Mouse (Mus musculus) neural tube, embryonic 12.5 days (tissue): ENCODE measurements around the gene Fam222a. TPM values are rescaled to one million over a fixed set of nuclear protein-coding genes. Genes with fewer than 3 reads are reported as not detected.

Source experiments
- ATAC-seq: fragments of 200-750 bp; cut with Nextera tagmentation; 2 replicates; pipeline ENCODE4 v1.8.0; 2017; ENCODE audit warnings: low read depth, mild to moderate bottlenecking, moderate TSS enrichment, moderate library complexity; ENCODE audit not compliant: low FRiP score
- H3K27ac ChIP-seq: fragments of 300-500 bp; sonication (generic); 2 replicates; pipeline ENCODE4 v1.5.1; 2016
- H3K27me3 ChIP-seq: fragments of 300-500 bp; sonication (generic); replicated peaks from 2 replicates; pipeline ENCODE4 v1.6.1; 2016; ENCODE audit warnings: mild to moderate bottlenecking
- H3K36me3 ChIP-seq: fragments of 300-500 bp; sonication (generic); 2 replicates; pipeline ENCODE4 v1.6.1; 2016; ENCODE audit warnings: mild to moderate bottlenecking
- H3K4me1 ChIP-seq: fragments of 300-500 bp; sonication (generic); 2 replicates; pipeline ENCODE4 v1.6.1; 2016
- H3K4me2 ChIP-seq: fragments of 300-500 bp; sonication (generic); replicated peaks from 2 replicates; pipeline ENCODE4 v1.6.1; 2016; ENCODE audit warnings: mild to moderate bottlenecking
- H3K4me3 ChIP-seq: fragments of 300-500 bp; sonication (generic); 2 replicates; pipeline ENCODE4 v1.5.1; 2016
- H3K9ac ChIP-seq: fragments of 300-500 bp; sonication (generic); 2 replicates; pipeline ENCODE4 v1.6.1; 2016; ENCODE audit warnings: mild to moderate bottlenecking
- H3K9me3 ChIP-seq: fragments of 300-500 bp; sonication (generic); 2 replicates; pipeline ENCODE4 v1.6.1; 2016; ENCODE audit warnings: mild to moderate bottlenecking
- WGBS: fragments of 180-500 bp; shearing (Covaris S2); methylation state at CpG from one replicate; pipeline ENCODE4 v1.1.7; 2016; 5-methylcytosine and 5-hydroxymethylcytosine counted together
- polyA plus RNA-seq: library from polyadenylated mRNA; unstranded; fragments of >200 nt; fragmentation: Nextera tagmentation; extraction: Ambion mirVana; gene quantifications from 2 replicates; pipeline ENCODE4 v1.2.1, GENCODE M21; 2016

Fam222a gene
- polyA plus RNA-seq, 1 experiment from 2014 or later, result 8.0 TPM

- Histone ChIP-seq H3K4me1 (peaks cover 17% of the 10 kb centered on the region), H3K4me2 (no peak overlapping the region), H3K27me3 (peaks cover 25% of the 10 kb centered on the region), H3K9ac (no peak overlapping the region; the same call in 1 of the 2 replicates), H3K27ac (no peak overlapping the region), H3K36me3 (no peaks in the 10 kb centered on the region), H3K4me3 (no peak overlapping the region), H3K9me3 (no peaks in the 10 kb centered on the region)
- no peak for ATAC-seq
- WGBS, result 40% methylated on average over 14 of the region's 14 CpGs
Measured at GRCm38 (mm10) chr5:114651002-114651401, 83.2 kb downstream of the Fam222a start.

GRCm38 (mm10) chr5:114651449-114651848 lies 83.6 kb downstream of the Fam222a start:
- Histone ChIP-seq H3K36me3 (no peaks in the 10 kb centered on the region), H3K27me3 (peaks cover 30% of the 10 kb centered on the region), H3K27ac (no peak overlapping the region), H3K9ac (no peak overlapping the region), H3K4me2 (no peak overlapping the region), H3K4me1 (peaks cover 17% of the 10 kb centered on the region), H3K4me3 (no peak overlapping the region), H3K9me3 (no peaks in the 10 kb centered on the region)
- ATAC-seq, result no peak
- 21% methylated on average over 3 of the region's 3 CpGs for WGBS

- WGBS, result 77% methylated on average over 15 of the region's 15 CpGs
- peaks cover 15% of the 10 kb centered on the region for H3K4me1 ChIP-seq
- no peak overlapping the region for H3K4me2 ChIP-seq
- H3K4me3 ChIP-seq, result no peak overlapping the region
- peaks cover 46% of the 10 kb centered on the region for H3K27me3 ChIP-seq
- no peak overlapping the region for H3K9ac ChIP-seq
- no peaks in the 10 kb centered on the region for H3K9me3 ChIP-seq
- ATAC-seq, result no peak
- H3K36me3 ChIP-seq, result no peaks in the 10 kb centered on the region
- H3K27ac ChIP-seq, result no peak overlapping the region
Measured at GRCm38 (mm10) chr5:114653656-114654437, 86.0 kb downstream of the Fam222a start.

- H3K4me1 ChIP-seq, result peaks cover 15% of the 10 kb centered on the region
- no peaks in the 10 kb centered on the region for H3K9me3 ChIP-seq
- no peaks in the 10 kb centered on the region for H3K36me3 ChIP-seq
- peaks cover 52% of the 10 kb centered on the region for H3K27me3 ChIP-seq
- no peak overlapping the region for H3K9ac ChIP-seq
- no peak overlapping the region for H3K27ac ChIP-seq
- no peak overlapping the region for H3K4me2 ChIP-seq
- no peak overlapping the region for H3K4me3 ChIP-seq
- WGBS, result 91% methylated on average over 5 of the region's 5 CpGs
- no peak for ATAC-seq
Measured at GRCm38 (mm10) chr5:114655721-114656120, 87.9 kb downstream of the Fam222a start.

GRCm38 (mm10) chr5:114656305-114656704 lies 88.5 kb downstream of the Fam222a start:
- H3K36me3 ChIP-seq, result no peaks in the 10 kb centered on the region
- H3K4me1 ChIP-seq, result peaks cover 10% of the 10 kb centered on the region
- H3K4me3 ChIP-seq, result no peak overlapping the region
- no peak overlapping the region for H3K9ac ChIP-seq
- peaks cover 50% of the 10 kb centered on the region for H3K27me3 ChIP-seq
- 77% methylated on average over 7 of the region's 7 CpGs for WGBS
- H3K9me3 ChIP-seq, result no peaks in the 10 kb centered on the region
- no peak overlapping the region for H3K4me2 ChIP-seq
- no peak for ATAC-seq
- H3K27ac ChIP-seq, result no peak overlapping the region

GRCm38 (mm10) chr5:114657426-114657825 lies 89.6 kb downstream of the Fam222a start:
- Histone ChIP-seq H3K4me3 (no peak overlapping the region; the same call in 1 of the 2 replicates), H3K36me3 (no peaks in the 10 kb centered on the region), H3K4me2 (peak overlapping the region; percentile 73), H3K4me1 (peaks cover 9% of the 10 kb centered on the region), H3K9me3 (no peaks in the 10 kb centered on the region), H3K27me3 (peaks cover 50% of the 10 kb centered on the region), H3K9ac (no peak overlapping the region), H3K27ac (no peak overlapping the region)
- ATAC-seq, result no peak
- WGBS, result 32% methylated on average over 10 of the region's 10 CpGs

- peak within 1 kb of the TSS; percentile 38 for H3K4me3 ChIP-seq
- no peaks in the 10 kb centered on the region for H3K9me3 ChIP-seq
- H3K4me2 ChIP-seq, result peak within 1 kb of the TSS; percentile 73
- H3K27me3 ChIP-seq, result peaks cover 50% of the 10 kb centered on the region
- H3K27ac ChIP-seq, result no peak within 1 kb of the TSS
- H3K9ac ChIP-seq, result 0 out of 2 replicates have a peak within 1 kb of the TSS, but pooled peaks have one; percentile 26
- H3K36me3 ChIP-seq, result no peaks in the 10 kb centered on the region
- 1% methylated on average over 43 of the region's 47 CpGs for WGBS
- ATAC-seq, result no peak
- H3K4me1 ChIP-seq, result peaks cover 9% of the 10 kb centered on the region
Measured at GRCm38 (mm10) chr5:114658255-114658654, 90.4 kb downstream of the Fam222a start, which contains the start of gene Trpv4. Gene Trpv4, minus strand, starts transcription at chr5:114658421.

GRCm38 (mm10) chr5:114661029-114661428 lies 93.2 kb downstream of the Fam222a start:
- Histone ChIP-seq H3K27ac (no peak overlapping the region), H3K4me1 (peaks cover 11% of the 10 kb centered on the region), H3K27me3 (peaks cover 40% of the 10 kb centered on the region), H3K4me3 (no peak overlapping the region), H3K9me3 (no peaks in the 10 kb centered on the region), H3K36me3 (no peaks in the 10 kb centered on the region), H3K9ac (no peak overlapping the region), H3K4me2 (no peak overlapping the region)
- ATAC-seq, result no peak
- 78% methylated on average over 6 of the region's 6 CpGs for WGBS

Other genes starting within 250 kb of the Fam222a start
- gene Kctd10, start 187.5 kb upstream of the Fam222a start, polyA plus RNA-seq, result 93.2 and 99.8 TPM in 2 replicates
- 53.8 and 55.0 TPM in 2 replicates for gene Ube3b, start 187.4 kb upstream of the Fam222a start, polyA plus RNA-seq
- gene Mmab, start 124.0 kb upstream of the Fam222a start, polyA plus RNA-seq, result 27.1 and 27.3 TPM in 2 replicates
- gene Mvk, start 123.7 kb upstream of the Fam222a start, polyA plus RNA-seq, result 58.2 and 58.4 TPM in 2 replicates
- gene Trpv4, start 90.4 kb downstream of the Fam222a start, polyA plus RNA-seq, result 0.95 and 1.1 TPM in 2 replicates
- 58.6 and 61.0 TPM in 2 replicates for gene Gltp, start 123.0 kb downstream of the Fam222a start, polyA plus RNA-seq
- gene Tchp, start 139.7 kb downstream of the Fam222a start, polyA plus RNA-seq, result 20.4 and 23.4 TPM in 2 replicates
- gene Ankrd13a, start 206.7 kb downstream of the Fam222a start, polyA plus RNA-seq, result 76.4 and 89.3 TPM in 2 replicates
- 53.9 and 57.2 TPM in 2 replicates for gene Git2, start 207.5 kb downstream of the Fam222a start, polyA plus RNA-seq